Mouse (Mus musculus) intestine, postnatal 0 days (tissue): Measurements from ENCODE around the gene Zdhhc18. TPM values are rescaled to one million over a fixed set of nuclear protein-coding genes. Genes with fewer than 3 reads are reported as not detected.
A peak's percentile ranks its signal among the peaks of the same experiment; 100 is the strongest.

Experiments used
- ATAC-seq: fragments of 200-750 bp; cut with Nextera tagmentation; 2 replicates; pipeline ENCODE4 v1.8.0; 2017; ENCODE audit warnings: mild to moderate bottlenecking, moderate TSS enrichment, moderate library complexity
- H3K27ac ChIP-seq: fragments of 300-500 bp; sonication (generic); 2 replicates; pipeline ENCODE4 v1.5.1; 2014; ENCODE audit warnings: mild to moderate bottlenecking, low read depth, low read length, moderate library complexity
- H3K27me3 ChIP-seq: fragments of 300-500 bp; sonication (generic); replicated peaks from 2 replicates; pipeline ENCODE4 v1.6.1; 2014; ENCODE audit warnings: low read length, mixed read lengths; ENCODE audit not compliant: control insufficient read depth, insufficient read depth
- H3K36me3 ChIP-seq: fragments of 300-500 bp; sonication (generic); 2 replicates; pipeline ENCODE4 v1.6.1; 2014; ENCODE audit warnings: mild to moderate bottlenecking, moderate library complexity; ENCODE audit not compliant: control insufficient read depth, insufficient read depth
- H3K4me1 ChIP-seq: fragments of 300-500 bp; sonication (generic); replicated peaks from 2 replicates; pipeline ENCODE4 v1.6.1; 2014; ENCODE audit warnings: antibody characterized with exemption, low read length, mixed read lengths; ENCODE audit not compliant: control insufficient read depth, insufficient read depth
- H3K4me2 ChIP-seq: fragments of 300-500 bp; sonication (generic); replicated peaks from 2 replicates; pipeline ENCODE4 v1.6.1; 2014; ENCODE audit warnings: low read depth, mild to moderate bottlenecking, moderate library complexity
- H3K4me3 ChIP-seq: fragments of 300-500 bp; sonication (generic); 2 replicates; pipeline ENCODE4 v1.5.1; 2014; ENCODE audit warnings: low read depth, low read length
- H3K9ac ChIP-seq: fragments of 300-500 bp; sonication (generic); 2 replicates; pipeline ENCODE4 v1.6.1; 2014; ENCODE audit warnings: mild to moderate bottlenecking, low read depth, low read length
- H3K9me3 ChIP-seq: fragments of 300-500 bp; sonication (generic); 2 replicates; pipeline ENCODE4 v1.6.1; 2016; ENCODE audit warnings: mixed run types; ENCODE audit not compliant: control insufficient read depth
- CTCF ChIP-seq: sonication (generic); IDR thresholded peaks from 2 replicates; pipeline ENCODE4 v1.5.1; 2016; ENCODE audit warnings: low read depth, mild to moderate bottlenecking, control low read depth, antibody characterized with exemption, moderate library complexity
- WGBS: fragments of 180-500 bp; shearing (Covaris S2); extraction: QIAGEN DNeasy Blood & Tissue Kit; methylation state at CpG from one replicate; pipeline ENCODE4 v1.1.7; 2014; 5-methylcytosine and 5-hydroxymethylcytosine counted together
- polyA plus RNA-seq: library from polyadenylated mRNA; unstranded; fragments of >200 nt; fragmentation: Nextera tagmentation; extraction: Ambion mirVana; gene quantifications from 2 replicates; pipeline ENCODE4 v1.2.1, GENCODE M21; 2015

Gene Zdhhc18
- polyA plus RNA-seq, 1 experiment from 2014 or later, result 2.3 TPM

GRCm38 (mm10) chr4:133680206-133680786 lies 30.3 kb upstream of the Zdhhc18 start:
- H3K27me3 ChIP-seq, result no peaks in the 10 kb centered on the region
- no peak overlapping the region for H3K27ac ChIP-seq
- no peaks in the 10 kb centered on the region for H3K4me1 ChIP-seq
- H3K9ac ChIP-seq, result no peak overlapping the region
- 83% methylated on average over 14 of the region's 14 CpGs for WGBS
- H3K36me3 ChIP-seq, result peaks cover 50% of the 10 kb centered on the region
- no peak overlapping the region for H3K4me2 ChIP-seq
- no peak overlapping the region for H3K4me3 ChIP-seq
- ATAC-seq, result no peak
- TF ChIP-seq CTCF, result no peak
- no peaks in the 10 kb centered on the region for H3K9me3 ChIP-seq

- no peak for ATAC-seq
- H3K4me3 ChIP-seq, result no peak overlapping the region
- no peak overlapping the region for H3K9ac ChIP-seq
- no peak for TF ChIP-seq CTCF
- no peaks in the 10 kb centered on the region for H3K4me1 ChIP-seq
- WGBS, result 79% methylated on average over 7 of the region's 7 CpGs
- H3K27ac ChIP-seq, result no peak overlapping the region
- no peak overlapping the region for H3K4me2 ChIP-seq
- H3K27me3 ChIP-seq, result no peaks in the 10 kb centered on the region
- peaks cover 44% of the 10 kb centered on the region for H3K36me3 ChIP-seq
- H3K9me3 ChIP-seq, result no peaks in the 10 kb centered on the region
Observed at GRCm38 (mm10) chr4:133679629-133680028, 29.7 kb upstream of the Zdhhc18 start.

- no peak overlapping the region for H3K4me2 ChIP-seq
- H3K27me3 ChIP-seq, result no peaks in the 10 kb centered on the region
- WGBS, result 56% methylated on average over 7 of the region's 7 CpGs
- no peaks in the 10 kb centered on the region for H3K9me3 ChIP-seq
- no peak overlapping the region for H3K9ac ChIP-seq
- no peaks in the 10 kb centered on the region; the same call in 1 of the 2 replicates for H3K4me1 ChIP-seq
- H3K27ac ChIP-seq, result no peak overlapping the region
- peaks cover 23% of the 10 kb centered on the region for H3K36me3 ChIP-seq
- ATAC-seq, result no peak
- no peak for TF ChIP-seq CTCF
- H3K4me3 ChIP-seq, result no peak overlapping the region
Observed at GRCm38 (mm10) chr4:133677266-133677665, 27.3 kb upstream of the Zdhhc18 start.

GRCm38 (mm10) chr4:133676189-133676588 lies 26.2 kb upstream of the Zdhhc18 start:
- TF ChIP-seq CTCF, result no peak
- Histone ChIP-seq H3K4me1 (no peaks in the 10 kb centered on the region; the same call in 1 of the 2 replicates), H3K9ac (no peak overlapping the region), H3K9me3 (no peaks in the 10 kb centered on the region), H3K36me3 (peaks cover 13% of the 10 kb centered on the region), H3K27ac (no peak overlapping the region), H3K27me3 (no peaks in the 10 kb centered on the region), H3K4me2 (no peak overlapping the region), H3K4me3 (no peak overlapping the region)
- 20% methylated on average over 3 of the region's 3 CpGs for WGBS
- ATAC-seq, result no peak

- WGBS, result 3% methylated on average over 5 of the region's 5 CpGs
- Histone ChIP-seq H3K27ac (no peak overlapping the region), H3K4me3 (no peak overlapping the region), H3K9ac (no peak overlapping the region), H3K4me1 (peaks cover 3% of the 10 kb centered on the region; the same call in 1 of the 2 replicates), H3K4me2 (no peak overlapping the region), H3K9me3 (no peaks in the 10 kb centered on the region), H3K27me3 (no peaks in the 10 kb centered on the region), H3K36me3 (peaks cover 7% of the 10 kb centered on the region; the same call in 1 of the 2 replicates)
- TF ChIP-seq CTCF, result no peak
- ATAC-seq, result no peak
Observed at GRCm38 (mm10) chr4:133675594-133676016, 25.7 kb upstream of the Zdhhc18 start.

GRCm38 (mm10) chr4:133674331-133674695 lies 24.4 kb upstream of the Zdhhc18 start:
- no peaks in the 10 kb centered on the region for H3K27me3 ChIP-seq
- peaks cover 4% of the 10 kb centered on the region; the same call in 1 of the 2 replicates for H3K4me1 ChIP-seq
- no peak for ATAC-seq
- 63% methylated on average over 8 of the region's 8 CpGs for WGBS
- H3K9me3 ChIP-seq, result no peaks in the 10 kb centered on the region
- H3K4me3 ChIP-seq, result no peak overlapping the region
- H3K9ac ChIP-seq, result no peak overlapping the region
- no peak for TF ChIP-seq CTCF
- no peaks in the 10 kb centered on the region for H3K36me3 ChIP-seq
- H3K4me2 ChIP-seq, result peak overlapping the region; percentile 74
- no peak overlapping the region for H3K27ac ChIP-seq
